Mouse (Mus musculus): ENCODE measurements around the gene Ndufc2. TPM values are rescaled to one million over a fixed set of nuclear protein-coding genes. Genes with fewer than 3 reads are reported as not detected.
"Not testable (repeated sequence)": the region's sequence is repeated elsewhere in the genome, so short reads cannot be mapped to it uniquely, and the experiment has no call there.

The Ndufc2 gene
- polyA plus RNA-seq, 1 experiment from 2014 or later = 535 TPM

DNA sequence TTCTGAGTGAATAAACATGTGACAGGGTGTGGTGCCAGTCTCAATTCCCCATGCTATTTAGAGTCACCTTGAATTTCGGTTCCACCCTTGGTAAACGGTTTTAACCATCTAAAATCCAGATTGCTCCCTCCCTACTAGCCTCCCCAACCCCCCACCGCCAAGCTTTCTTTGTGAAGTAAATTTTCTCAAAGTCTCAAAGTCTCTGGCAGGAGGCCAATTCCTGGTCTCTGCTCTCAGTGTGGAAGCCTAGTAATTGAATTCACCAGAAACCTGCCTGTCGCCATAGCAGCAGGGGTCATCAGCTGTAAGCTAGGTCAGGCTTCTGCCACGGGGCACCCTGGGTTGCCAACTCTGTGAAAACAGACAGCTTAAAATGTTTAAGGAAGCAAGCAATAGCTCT is 29.9 kb downstream of the Ndufc2 start:
- Histone ChIP-seq H3K4me1 (ENCODE audit: insufficient read depth, low read depth, low read length) (peaks cover 3% of the 10 kb centered on the region; the same call in 1 of the 2 replicates), H3K9ac (replicated peaks; ENCODE audit: low read depth) (0 out of 2 replicates have a peak overlapping the region, but pooled peaks have one; percentile 5), H3K4me2 (replicated peaks; ENCODE audit: low read depth, low read length) (no peak overlapping the region), H3K27me3 (replicated peaks; ENCODE audit: insufficient read depth, low read length) (no peaks in the 10 kb centered on the region), H3K4me3 (ENCODE audit: low read depth, low read length) (no peak overlapping the region), H3K27ac (ENCODE audit: low read length) (no peak overlapping the region), H3K9me3 (ENCODE audit: low read length) (no peaks in the 10 kb centered on the region), H3K36me3 (ENCODE audit: insufficient read depth, low read length) (no peaks in the 10 kb centered on the region)
- TF ChIP-seq EP300 (IDR thresholded peaks at IDR 0.05) (no peak), CTCF (IDR thresholded peaks at IDR 0.05) (no peak)
- peak; percentile 52 for DNase-seq (ENCODE audit: low spot score)
- ATAC-seq = peak; percentile 25; the same call in 1 of the 2 replicates
- 6% methylated on average over 5 of the region's 5 CpGs for WGBS

DNA sequence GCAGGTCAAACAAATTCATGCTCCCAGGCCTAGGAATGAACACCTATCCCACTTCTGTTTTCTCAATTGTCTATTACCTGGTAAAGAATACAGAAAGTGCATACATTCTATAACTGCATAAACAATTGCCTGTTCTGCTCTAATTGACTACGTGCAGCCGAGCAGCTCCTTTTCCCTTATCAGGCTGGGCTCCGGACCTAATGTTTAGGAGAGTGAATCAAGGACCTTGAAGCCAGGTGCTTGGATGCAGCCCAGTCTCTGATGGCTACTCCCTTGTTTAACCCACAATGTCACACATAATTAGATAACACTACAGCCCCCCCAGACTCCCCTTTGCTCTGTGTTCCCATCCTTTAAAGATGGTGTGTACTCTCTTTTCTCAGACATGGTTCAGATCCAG is 33.7 kb downstream of the Ndufc2 start:
- H3K27ac ChIP-seq (ENCODE audit: low read length); H3K4me2 ChIP-seq (replicated peaks; ENCODE audit: low read depth, low read length); H3K9me3 ChIP-seq (ENCODE audit: low read length); ATAC-seq; H3K27me3 ChIP-seq (replicated peaks; ENCODE audit: insufficient read depth, low read length); H3K36me3 ChIP-seq (ENCODE audit: insufficient read depth, low read length); H3K9ac ChIP-seq (replicated peaks; ENCODE audit: low read depth); H3K4me3 ChIP-seq (ENCODE audit: low read depth, low read length); H3K4me1 ChIP-seq (ENCODE audit: insufficient read depth, low read depth, low read length); DNase-seq (ENCODE audit: low spot score): not testable (repeated sequence)
- WGBS = 15% methylated on average over 3 of the region's 3 CpGs

DNA sequence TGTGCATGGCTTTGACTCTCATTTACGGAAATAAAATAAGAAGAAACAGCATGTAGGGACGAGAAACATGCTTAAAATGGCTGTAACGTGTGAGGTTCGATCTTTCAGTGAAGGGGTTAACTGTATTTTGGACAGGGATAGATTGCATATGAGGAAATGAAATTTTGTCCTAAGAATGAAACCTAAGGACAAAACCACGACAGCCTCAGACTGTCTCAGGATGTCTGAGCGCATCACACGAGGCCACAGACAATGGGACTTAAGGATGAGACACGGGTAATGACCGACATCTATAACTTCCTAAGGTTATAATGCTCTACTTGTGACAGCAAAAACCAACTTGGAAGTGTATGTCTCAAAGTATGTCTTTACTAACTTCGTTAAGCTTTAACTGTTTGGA is 34.7 kb downstream of the Ndufc2 start:
- no peaks in the 10 kb centered on the region for H3K27me3 ChIP-seq (replicated peaks; ENCODE audit: insufficient read depth, low read length)
- DNase-seq (ENCODE audit: low spot score) (no peak), ATAC-seq (no peak)
- no peaks in the 10 kb centered on the region for H3K36me3 ChIP-seq (ENCODE audit: insufficient read depth, low read length)
- H3K27ac ChIP-seq (ENCODE audit: low read length) = no peak overlapping the region
- H3K9me3 ChIP-seq (ENCODE audit: low read length) = no peaks in the 10 kb centered on the region
- WGBS = 74% methylated on average over 10 of the region's 10 CpGs
- H3K4me2 ChIP-seq (replicated peaks; ENCODE audit: low read depth, low read length) = no peak overlapping the region
- no peak overlapping the region for H3K9ac ChIP-seq (replicated peaks; ENCODE audit: low read depth)
- peaks cover 3% of the 10 kb centered on the region; the same call in 1 of the 2 replicates for H3K4me1 ChIP-seq (ENCODE audit: insufficient read depth, low read depth, low read length)
- H3K4me3 ChIP-seq (ENCODE audit: low read depth, low read length) = no peak overlapping the region
- TF ChIP-seq EP300 (IDR thresholded peaks at IDR 0.05) (no peak), CTCF (IDR thresholded peaks at IDR 0.05) (no peak)

DNA sequence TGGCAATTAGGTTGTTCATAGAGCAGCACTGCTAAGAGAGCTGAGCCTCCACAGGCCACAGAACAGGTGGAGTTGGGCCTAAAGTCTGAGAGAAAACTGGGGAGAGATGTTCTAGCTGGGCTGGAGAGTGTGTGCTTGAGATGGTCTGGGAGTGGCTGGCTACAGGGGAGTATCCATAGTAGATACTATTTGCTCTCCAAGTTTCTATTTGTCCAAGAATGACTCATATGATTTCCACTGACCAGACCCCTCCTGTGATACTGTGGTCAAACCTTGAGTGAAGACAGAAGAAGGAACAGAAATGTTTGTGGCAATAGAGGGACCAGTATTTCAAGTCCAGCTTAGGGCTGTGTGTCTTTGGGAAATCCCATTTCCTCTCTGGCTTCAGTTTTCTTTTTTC is 39.2 kb downstream of the Ndufc2 start:
- Histone ChIP-seq H3K4me2 (replicated peaks; ENCODE audit: low read depth, low read length) (no peak overlapping the region), H3K4me1 (ENCODE audit: insufficient read depth, low read depth, low read length) (no peaks in the 10 kb centered on the region), H3K27ac (ENCODE audit: low read length) (0 out of 2 replicates have a peak overlapping the region, but pooled peaks have one; percentile 14), H3K36me3 (ENCODE audit: insufficient read depth, low read length) (no peaks in the 10 kb centered on the region), H3K9me3 (ENCODE audit: low read length) (no peaks in the 10 kb centered on the region), H3K27me3 (replicated peaks; ENCODE audit: insufficient read depth, low read length) (no peaks in the 10 kb centered on the region), H3K4me3 (ENCODE audit: low read depth, low read length) (no peak overlapping the region), H3K9ac (replicated peaks; ENCODE audit: low read depth) (no peak overlapping the region)
- 0 out of 2 replicates have a peak, but pooled peaks have one; percentile 31 for TF ChIP-seq EP300 (IDR thresholded peaks at IDR 0.05)
- no peak for TF ChIP-seq CTCF (IDR thresholded peaks at IDR 0.05)
- ATAC-seq (peak; percentile 90), DNase-seq (ENCODE audit: low spot score) (peak; percentile 69)

DNA sequence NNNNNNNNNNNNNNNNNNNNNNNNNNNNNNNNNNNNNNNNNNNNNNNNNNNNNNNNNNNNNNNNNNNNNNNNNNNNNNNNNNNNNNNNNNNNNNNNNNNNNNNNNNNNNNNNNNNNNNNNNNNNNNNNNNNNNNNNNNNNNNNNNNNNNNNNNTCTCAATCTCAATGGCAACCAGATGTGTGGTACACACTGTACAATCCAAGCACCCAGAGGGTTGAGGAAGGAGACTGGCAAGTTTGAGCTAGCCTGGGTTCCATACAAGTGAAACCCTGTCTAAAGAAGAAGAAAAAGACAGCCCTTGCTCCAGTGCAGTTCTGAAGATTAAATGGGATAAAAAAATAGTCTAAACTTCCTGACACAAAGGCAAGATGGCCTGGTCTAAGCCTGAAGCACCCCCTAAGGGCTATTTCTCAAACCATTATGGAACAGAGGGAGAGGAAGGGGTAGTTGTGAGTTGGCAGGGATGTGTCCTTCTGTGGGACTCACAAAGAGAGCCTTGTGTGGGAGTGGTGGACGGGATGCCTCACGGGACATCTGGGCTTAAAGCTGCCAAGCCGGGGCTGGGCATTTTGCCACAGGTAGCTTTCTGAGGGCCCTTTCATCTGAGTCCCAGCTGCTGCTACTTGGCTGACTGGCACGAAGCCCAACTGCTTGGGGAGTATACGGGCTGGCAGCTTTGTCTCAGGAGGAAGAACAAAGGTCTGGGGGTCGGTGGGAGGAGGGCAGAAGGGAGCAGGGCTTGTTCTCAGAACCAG is 46.5 kb downstream of the Ndufc2 start:
- Histone ChIP-seq H3K9ac (replicated peaks; ENCODE audit: low read depth) (no peak overlapping the region), H3K4me1 (ENCODE audit: insufficient read depth, low read depth, low read length) (no peaks in the 10 kb centered on the region; the same call in 1 of the 2 replicates), H3K9me3 (ENCODE audit: low read length) (no peaks in the 10 kb centered on the region), H3K36me3 (ENCODE audit: insufficient read depth, low read length) (no peaks in the 10 kb centered on the region), H3K4me2 (replicated peaks; ENCODE audit: low read depth, low read length) (no peak overlapping the region), H3K27ac (ENCODE audit: low read length) (peak overlapping the region; percentile 55), H3K27me3 (replicated peaks; ENCODE audit: insufficient read depth, low read length) (no peaks in the 10 kb centered on the region), H3K4me3 (ENCODE audit: low read depth, low read length) (no peak overlapping the region)
- 8% methylated on average over 6 of the region's 6 CpGs for WGBS
- TF ChIP-seq EP300 (IDR thresholded peaks at IDR 0.05) = no peak
- no peak for TF ChIP-seq CTCF (IDR thresholded peaks at IDR 0.05)
- ATAC-seq = peak; percentile 93
- DNase-seq (ENCODE audit: low spot score) = peak; percentile 90

DNA sequence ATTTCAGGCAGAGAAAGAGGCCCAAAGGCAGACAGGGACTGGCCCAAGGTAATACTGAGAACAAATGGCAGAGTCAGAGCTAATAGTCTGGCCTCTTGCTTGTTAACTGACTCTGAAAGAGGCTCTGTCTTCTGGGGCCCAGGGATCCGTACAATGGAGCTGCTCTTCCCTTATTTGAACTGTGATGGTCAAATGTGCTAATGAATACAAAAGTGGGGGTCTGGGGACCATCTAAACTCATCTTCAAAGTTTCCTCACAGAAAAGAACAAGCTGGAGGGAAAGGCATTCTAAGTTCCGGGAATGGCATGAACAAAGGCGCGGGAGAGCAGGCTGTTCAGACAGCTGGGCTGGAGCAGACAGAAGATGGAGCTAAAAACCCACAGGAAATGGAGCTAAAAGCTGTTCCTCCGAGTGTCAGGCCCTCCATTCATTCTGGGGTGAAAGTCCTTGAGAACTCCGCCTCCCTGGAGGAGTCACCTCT is 47.3 kb downstream of the Ndufc2 start:
- H3K27ac ChIP-seq (ENCODE audit: low read length) = peak overlapping the region; percentile 55
- DNase-seq (ENCODE audit: low spot score) (peak; percentile 38), ATAC-seq (peak; percentile 2)
- no peaks in the 10 kb centered on the region for H3K36me3 ChIP-seq (ENCODE audit: insufficient read depth, low read length)
- no peak overlapping the region for H3K9ac ChIP-seq (replicated peaks; ENCODE audit: low read depth)
- no peaks in the 10 kb centered on the region for H3K9me3 ChIP-seq (ENCODE audit: low read length)
- no peaks in the 10 kb centered on the region; the same call in 1 of the 2 replicates for H3K4me1 ChIP-seq (ENCODE audit: insufficient read depth, low read depth, low read length)
- H3K4me3 ChIP-seq (ENCODE audit: low read depth, low read length) = no peak overlapping the region
- 43% methylated on average over 6 of the region's 6 CpGs for WGBS
- H3K4me2 ChIP-seq (replicated peaks; ENCODE audit: low read depth, low read length) = no peak overlapping the region
- no peaks in the 10 kb centered on the region for H3K27me3 ChIP-seq (replicated peaks; ENCODE audit: insufficient read depth, low read length)
- TF ChIP-seq EP300 (IDR thresholded peaks at IDR 0.05) (no peak), CTCF (IDR thresholded peaks at IDR 0.05) (peak; percentile 27; the same call in 1 of the 2 replicates)

DNA sequence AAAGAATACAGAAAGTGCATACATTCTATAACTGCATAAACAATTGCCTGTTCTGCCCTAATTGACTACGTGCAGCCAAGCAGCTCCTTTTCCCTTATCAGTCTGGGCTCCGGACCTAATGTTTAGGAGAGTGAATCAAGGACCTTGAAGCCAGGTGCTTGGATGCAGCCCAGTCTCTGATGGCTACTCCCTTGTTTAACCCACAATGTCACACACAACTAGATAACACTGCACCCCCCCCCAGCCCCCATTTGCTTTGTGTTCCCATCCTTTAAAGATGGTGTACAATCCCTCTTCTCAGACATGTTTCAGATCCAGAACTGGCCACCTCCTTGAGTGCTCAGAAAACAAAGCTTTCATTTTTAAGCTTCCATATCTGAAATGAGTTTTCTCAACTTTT is 51.2 kb downstream of the Ndufc2 start, which contains the start of gene Kctd14:
Gene Kctd14, plus strand, starts transcription at position 301 of the 400 bp plus-strand sequence.
- not testable (repeated sequence) for H3K4me3 ChIP-seq (ENCODE audit: low read depth, low read length); ATAC-seq; DNase-seq (ENCODE audit: low spot score); H3K27ac ChIP-seq (ENCODE audit: low read length); H3K9ac ChIP-seq (replicated peaks; ENCODE audit: low read depth); H3K36me3 ChIP-seq (ENCODE audit: insufficient read depth, low read length); H3K27me3 ChIP-seq (replicated peaks; ENCODE audit: insufficient read depth, low read length); H3K4me1 ChIP-seq (ENCODE audit: insufficient read depth, low read depth, low read length); H3K4me2 ChIP-seq (replicated peaks; ENCODE audit: low read depth, low read length); H3K9me3 ChIP-seq (ENCODE audit: low read length)
- 38% methylated on average over 2 of the region's 2 CpGs for WGBS

All from lung, postnatal 0 days (tissue).